Mouse (Mus musculus) lung, postnatal 0 days (tissue): ENCODE results near the gene Apba1.

Experiments
- CTCF ChIP-seq: IDR thresholded peaks from 2 replicates; pipeline ENCODE4 v1.5.1; 2016; ENCODE audit warnings: antibody characterized with exemption, mild to moderate bottlenecking
- EP300 ChIP-seq: IDR thresholded peaks from 2 replicates; pipeline ENCODE4 v1.6.1; 2016; ENCODE audit warnings: antibody characterized with exemption, mild to moderate bottlenecking, control low read depth

DNA sequence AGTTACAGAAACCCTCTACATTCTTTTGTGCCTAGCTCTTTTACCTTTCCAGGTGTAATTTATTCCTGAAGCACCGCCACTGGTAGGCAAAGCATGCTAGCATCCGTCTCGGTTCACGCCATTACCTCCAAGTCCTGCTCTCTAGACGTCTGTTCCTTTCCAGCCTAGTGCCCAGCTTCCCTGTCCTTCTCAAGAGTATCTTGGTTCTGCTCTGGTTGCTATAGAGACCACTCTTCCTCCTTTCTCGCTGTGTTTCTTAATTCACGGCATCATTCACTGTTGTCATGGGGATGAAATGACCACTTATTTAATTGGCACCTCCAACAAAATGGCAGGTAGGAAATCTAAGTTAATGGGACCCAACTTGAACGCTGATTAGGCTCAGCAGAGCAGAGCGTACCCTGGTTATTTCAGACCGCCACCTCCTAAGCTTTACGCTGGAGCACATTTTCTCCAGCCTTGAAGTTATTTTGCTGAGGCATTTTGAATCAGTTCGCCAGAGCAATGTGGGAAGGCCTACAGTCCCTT lies 182.8 kb downstream of the Apba1 start:
- no peak for TF ChIP-seq CTCF
- TF ChIP-seq EP300 = no peak
